Mouse (Mus musculus): ENCODE measurements around the gene Hoxb3.

The Hoxb3 gene

GRCm38 (mm10) chr11:96302381-96303150, 20.6 kb upstream of the Hoxb3 start:
- ATAC-seq (ENCODE audit: low TSS enrichment), result no peak

- ATAC-seq (ENCODE audit: low TSS enrichment), result no peak
Measured at GRCm38 (mm10) chr11:96303151-96304099, 19.7 kb upstream of the Hoxb3 start, which contains the start of gene Hoxb5. TSS of gene Hoxb5 (plus strand) at chr11:96303336.

- no peak for ATAC-seq (ENCODE audit: low TSS enrichment)
Measured at GRCm38 (mm10) chr11:96304381-96305195, 18.5 kb upstream of the Hoxb3 start.

GRCm38 (mm10) chr11:96305505-96306182, 17.5 kb upstream of the Hoxb3 start:
- ATAC-seq (ENCODE audit: low TSS enrichment), result no peak

GRCm38 (mm10) chr11:96306183-96306907, 16.8 kb upstream of the Hoxb3 start:
- no peak for ATAC-seq (ENCODE audit: low TSS enrichment)

GRCm38 (mm10) chr11:96306908-96307269, 16.2 kb upstream of the Hoxb3 start:
- ATAC-seq (ENCODE audit: low TSS enrichment), result no peak

GRCm38 (mm10) chr11:96308763-96309162, 14.4 kb upstream of the Hoxb3 start:
- no peak for ATAC-seq (ENCODE audit: low TSS enrichment)

GRCm38 (mm10) chr11:96309288-96309687, 13.8 kb upstream of the Hoxb3 start:
- ATAC-seq (ENCODE audit: low TSS enrichment), result no peak

- no peak for ATAC-seq (ENCODE audit: low TSS enrichment)
Measured at GRCm38 (mm10) chr11:96310183-96310938, 12.8 kb upstream of the Hoxb3 start.

GRCm38 (mm10) chr11:96311097-96311496, 12.0 kb upstream of the Hoxb3 start:
- ATAC-seq (ENCODE audit: low TSS enrichment), result no peak

- no peak for ATAC-seq (ENCODE audit: low TSS enrichment)
Measured at GRCm38 (mm10) chr11:96311520-96312417, 11.4 kb upstream of the Hoxb3 start.

- ATAC-seq (ENCODE audit: low TSS enrichment), result no peak
Measured at GRCm38 (mm10) chr11:96313134-96313533, 10.0 kb upstream of the Hoxb3 start.

GRCm38 (mm10) chr11:96313806-96314428, 9.2 kb upstream of the Hoxb3 start:
- no peak for ATAC-seq (ENCODE audit: low TSS enrichment)

- ATAC-seq (ENCODE audit: low TSS enrichment), result no peak
Measured at GRCm38 (mm10) chr11:96314671-96315343, 8.3 kb upstream of the Hoxb3 start.

- no peak for ATAC-seq (ENCODE audit: low TSS enrichment)
Measured at GRCm38 (mm10) chr11:96315344-96315681, 7.8 kb upstream of the Hoxb3 start.

GRCm38 (mm10) chr11:96316696-96317607, 6.2 kb upstream of the Hoxb3 start:
- no peak for ATAC-seq (ENCODE audit: low TSS enrichment)
